Mouse (Mus musculus) forebrain, embryonic 13.5 days (tissue): ENCODE data around the gene Sfswap. TPM values are rescaled to one million over a fixed set of nuclear protein-coding genes. Genes with fewer than 3 reads are reported as not detected.
A peak's percentile ranks its signal among the peaks of the same experiment; 100 is the strongest.

Experiments used
- ATAC-seq: fragments of 200-750 bp; cut with Nextera tagmentation; 2 replicates; pipeline ENCODE4 v1.8.0; 2017
- H3K27ac ChIP-seq: fragments of 300-500 bp; sonication (generic); 2 replicates; pipeline ENCODE4 v1.5.1; 2015; ENCODE audit warnings: inconsistent platforms, mild to moderate bottlenecking, moderate library complexity
- H3K27me3 ChIP-seq: fragments of 300-500 bp; sonication (generic); 2 replicates; pipeline ENCODE4 v1.6.1; 2015; ENCODE audit warnings: mild to moderate bottlenecking, inconsistent platforms
- H3K36me3 ChIP-seq: fragments of 300-500 bp; sonication (generic); 2 replicates; pipeline ENCODE4 v1.6.1; 2015; ENCODE audit warnings: mild to moderate bottlenecking, inconsistent platforms; ENCODE audit not compliant: poor library complexity, severe bottlenecking
- H3K4me1 ChIP-seq: fragments of 300-500 bp; sonication (generic); 2 replicates; pipeline ENCODE4 v1.6.1; 2015; ENCODE audit warnings: inconsistent platforms
- H3K4me2 ChIP-seq: fragments of 300-500 bp; sonication (generic); 2 replicates; pipeline ENCODE4 v1.6.1; 2015; ENCODE audit warnings: inconsistent platforms, mild to moderate bottlenecking, moderate library complexity
- H3K4me3 ChIP-seq: fragments of 300-500 bp; sonication (generic); 2 replicates; pipeline ENCODE4 v1.5.1; 2015; ENCODE audit warnings: mild to moderate bottlenecking, inconsistent platforms
- H3K9ac ChIP-seq: fragments of 300-500 bp; sonication (generic); 2 replicates; pipeline ENCODE4 v1.6.1; 2015; ENCODE audit warnings: mild to moderate bottlenecking, inconsistent platforms
- H3K9me3 ChIP-seq: fragments of 300-500 bp; sonication (generic); replicated peaks from 2 replicates; pipeline ENCODE4 v1.6.1; 2016; ENCODE audit warnings: inconsistent platforms
- WGBS: fragments of 180-500 bp; shearing (Covaris S2); methylation state at CpG from one replicate; pipeline ENCODE4 v1.1.7; 2015; 5-methylcytosine and 5-hydroxymethylcytosine counted together
- polyA plus RNA-seq: library from polyadenylated mRNA; unstranded; fragments of >200 nt; fragmentation: Nextera tagmentation; extraction: Ambion mirVana; gene quantifications from 2 replicates; pipeline ENCODE4 v1.2.1, GENCODE M21; 2015

Sfswap gene
- polyA plus RNA-seq, 1 experiment from 2014 or later: 54.5 TPM

GRCm38 (mm10) chr5:129489879-129490278 is 11.1 kb upstream of the Sfswap start:
- no peaks in the 10 kb centered on the region for H3K27me3 ChIP-seq
- 44% methylated on average over 10 of the region's 10 CpGs for WGBS
- no peak for ATAC-seq
- no peak overlapping the region for H3K9ac ChIP-seq
- H3K27ac ChIP-seq: no peak overlapping the region
- H3K36me3 ChIP-seq: no peaks in the 10 kb centered on the region
- no peak overlapping the region for H3K4me2 ChIP-seq
- H3K9me3 ChIP-seq: no peaks in the 10 kb centered on the region
- H3K4me1 ChIP-seq: no peaks in the 10 kb centered on the region
- no peak overlapping the region for H3K4me3 ChIP-seq

GRCm38 (mm10) chr5:129501671-129502070 is 650 bp downstream of the Sfswap start:
- 0 out of 2 replicates have a peak, but pooled peaks have one; percentile 16 for ATAC-seq
- Histone ChIP-seq H3K9me3 (no peaks in the 10 kb centered on the region), H3K36me3 (peaks cover 28% of the 10 kb centered on the region), H3K27ac (peak overlapping the region; percentile 58; the same call in 1 of the 2 replicates), H3K4me1 (peaks cover 21% of the 10 kb centered on the region), H3K27me3 (peaks cover 5% of the 10 kb centered on the region), H3K9ac (peak overlapping the region; percentile 94), H3K4me2 (peak overlapping the region; percentile 98), H3K4me3 (peak overlapping the region; percentile 100)
- WGBS: under 1% methylated on average over 44 of the region's 44 CpGs

DNA sequence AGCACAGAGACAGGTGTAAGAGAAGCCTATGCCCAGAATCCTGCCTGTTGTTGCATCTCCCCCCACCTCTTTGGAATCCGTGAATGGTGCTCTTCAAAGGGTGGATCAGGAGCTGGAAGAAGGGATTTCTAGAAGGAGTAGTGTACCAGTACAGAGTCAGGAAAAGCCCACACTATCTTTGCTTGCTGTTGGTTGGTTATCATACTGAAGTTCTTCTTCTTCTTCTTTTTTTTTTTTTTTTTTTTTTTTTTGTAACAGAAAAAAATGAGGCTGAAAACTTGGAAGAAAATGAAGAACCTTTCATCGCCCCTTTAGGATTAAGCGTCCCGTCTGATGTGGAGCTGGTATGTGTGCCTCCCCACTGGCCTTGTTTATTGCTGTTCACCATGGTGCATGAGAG is 5.9 kb downstream of the Sfswap start:
- WGBS: 95% methylated on average over 4 of the region's 4 CpGs
- Histone ChIP-seq H3K4me3 (no peak overlapping the region), H3K27ac (no peak overlapping the region), H3K9ac (no peak overlapping the region), H3K27me3 (no peaks in the 10 kb centered on the region), H3K4me1 (peaks cover 14% of the 10 kb centered on the region), H3K36me3 (peaks cover 75% of the 10 kb centered on the region), H3K9me3 (no peaks in the 10 kb centered on the region), H3K4me2 (no peak overlapping the region)
- ATAC-seq: no peak

DNA sequence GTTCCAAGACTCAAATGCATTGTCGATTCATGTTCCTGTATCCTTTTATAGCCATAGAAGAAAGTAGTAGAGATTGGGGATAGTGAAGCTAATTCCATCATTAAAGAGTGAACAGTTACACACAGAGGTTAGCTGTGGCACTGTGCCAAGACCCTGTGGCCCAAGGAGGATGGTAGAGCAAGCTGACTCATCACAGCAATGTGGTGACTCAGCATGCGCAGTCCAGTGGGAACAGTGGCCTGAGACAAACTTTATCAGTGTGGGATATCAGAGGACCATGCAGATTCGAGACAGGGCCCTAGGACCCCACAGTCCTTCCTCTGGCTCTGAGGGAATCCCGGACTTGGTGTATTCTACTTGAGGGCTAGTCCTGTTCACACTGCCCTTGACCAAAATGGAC is 17.2 kb downstream of the Sfswap start:
- no peak overlapping the region for H3K27ac ChIP-seq
- H3K36me3 ChIP-seq: peaks cover 96% of the 10 kb centered on the region
- WGBS: 91% methylated on average over 4 of the region's 4 CpGs

GRCm38 (mm10) chr5:129518786-129519185 is 17.8 kb downstream of the Sfswap start:
- Histone ChIP-seq H3K36me3 (peaks cover 96% of the 10 kb centered on the region), H3K4me2 (no peak overlapping the region), H3K27ac (no peak overlapping the region), H3K9ac (no peak overlapping the region), H3K4me1 (no peaks in the 10 kb centered on the region), H3K27me3 (no peaks in the 10 kb centered on the region), H3K4me3 (no peak overlapping the region), H3K9me3 (no peaks in the 10 kb centered on the region)
- 84% methylated on average over 1 of the region's 1 CpGs for WGBS
- no peak for ATAC-seq

More for the DNA sequence above, 17.2 kb downstream of the Sfswap start:
- Histone ChIP-seq H3K4me3 (no peak overlapping the region), H3K27me3 (no peaks in the 10 kb centered on the region), H3K9ac (no peak overlapping the region), H3K4me1 (no peaks in the 10 kb centered on the region), H3K9me3 (no peaks in the 10 kb centered on the region), H3K4me2 (no peak overlapping the region)
- no peak for ATAC-seq

DNA sequence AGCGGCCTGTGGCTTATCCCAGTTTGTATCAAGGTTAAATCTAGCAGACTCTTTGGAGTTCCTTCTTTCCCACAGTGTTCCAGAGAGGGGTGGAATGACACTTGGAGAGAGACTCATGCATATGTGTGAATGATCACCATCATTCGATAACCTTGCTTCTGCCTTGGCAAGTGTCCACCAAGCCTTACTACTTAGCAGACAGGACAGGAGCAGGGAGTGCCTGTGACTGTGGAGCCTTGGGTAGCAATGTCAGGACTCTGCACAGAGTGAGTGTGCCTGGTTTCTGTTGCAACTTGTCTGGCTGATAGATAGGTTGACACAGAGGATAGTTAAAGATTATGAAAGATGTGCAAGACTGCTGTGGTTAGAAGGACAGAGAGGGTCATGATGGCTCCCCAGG is 18.6 kb downstream of the Sfswap start:
- Histone ChIP-seq H3K9me3 (no peaks in the 10 kb centered on the region), H3K4me1 (no peaks in the 10 kb centered on the region), H3K27me3 (no peaks in the 10 kb centered on the region), H3K9ac (no peak overlapping the region), H3K4me3 (no peak overlapping the region), H3K4me2 (no peak overlapping the region), H3K27ac (no peak overlapping the region), H3K36me3 (peaks cover 95% of the 10 kb centered on the region)
- 95% methylated on average over 2 of the region's 2 CpGs for WGBS
- no peak for ATAC-seq

- Histone ChIP-seq H3K36me3 (peaks cover 92% of the 10 kb centered on the region), H3K9me3 (no peaks in the 10 kb centered on the region), H3K27me3 (no peaks in the 10 kb centered on the region), H3K9ac (no peak overlapping the region), H3K27ac (no peak overlapping the region), H3K4me1 (no peaks in the 10 kb centered on the region), H3K4me3 (no peak overlapping the region), H3K4me2 (no peak overlapping the region)
- ATAC-seq: no peak
- 94% methylated on average over 7 of the region's 7 CpGs for WGBS
Observed at GRCm38 (mm10) chr5:129521501-129521900, 20.5 kb downstream of the Sfswap start.

GRCm38 (mm10) chr5:129521913-129522312 is 20.9 kb downstream of the Sfswap start:
- Histone ChIP-seq H3K4me1 (no peaks in the 10 kb centered on the region), H3K27me3 (no peaks in the 10 kb centered on the region), H3K9me3 (no peaks in the 10 kb centered on the region), H3K36me3 (peaks cover 92% of the 10 kb centered on the region), H3K4me3 (no peak overlapping the region), H3K4me2 (no peak overlapping the region), H3K9ac (no peak overlapping the region), H3K27ac (no peak overlapping the region)
- 86% methylated on average over 3 of the region's 3 CpGs for WGBS
- no peak for ATAC-seq

GRCm38 (mm10) chr5:129523166-129523565 is 22.1 kb downstream of the Sfswap start:
- H3K36me3 ChIP-seq: peaks cover 91% of the 10 kb centered on the region
- no peaks in the 10 kb centered on the region for H3K4me1 ChIP-seq
- no peak for ATAC-seq
- H3K4me3 ChIP-seq: no peak overlapping the region
- H3K4me2 ChIP-seq: no peak overlapping the region
- 83% methylated on average over 3 of the region's 3 CpGs for WGBS
- H3K27me3 ChIP-seq: no peaks in the 10 kb centered on the region
- no peak overlapping the region for H3K27ac ChIP-seq
- H3K9ac ChIP-seq: no peak overlapping the region
- H3K9me3 ChIP-seq: no peaks in the 10 kb centered on the region

DNA sequence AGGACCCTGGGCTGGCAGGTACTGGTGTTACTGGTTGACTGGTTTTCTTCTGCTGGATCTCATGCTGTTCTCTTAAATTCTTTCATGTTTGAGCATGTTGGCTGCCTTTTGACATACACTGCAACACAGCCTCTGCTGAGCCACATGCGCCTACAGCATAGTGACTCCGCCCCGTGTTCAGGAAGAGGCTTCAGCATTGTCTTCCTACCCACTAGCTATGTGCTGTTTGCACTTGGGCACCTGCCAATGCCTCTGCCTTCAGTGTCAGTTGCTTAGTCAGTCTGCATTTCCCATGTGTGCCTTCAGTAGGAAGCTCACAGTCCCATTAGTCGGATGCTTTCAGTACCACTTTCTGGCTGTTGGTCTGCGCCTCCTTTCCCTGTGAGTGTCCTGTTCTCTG is 23.7 kb downstream of the Sfswap start:
- Histone ChIP-seq H3K36me3 (peaks cover 89% of the 10 kb centered on the region), H3K9me3 (no peaks in the 10 kb centered on the region), H3K9ac (no peak overlapping the region), H3K4me1 (no peaks in the 10 kb centered on the region), H3K27ac (no peak overlapping the region), H3K4me3 (no peak overlapping the region), H3K27me3 (no peaks in the 10 kb centered on the region), H3K4me2 (no peak overlapping the region)
- ATAC-seq: no peak
- 91% methylated on average over 5 of the region's 5 CpGs for WGBS

- ATAC-seq: no peak
Observed at GRCm38 (mm10) chr5:129527162-129527561, 26.1 kb downstream of the Sfswap start.

GRCm38 (mm10) chr5:129529571-129529970 is 28.6 kb downstream of the Sfswap start:
- Histone ChIP-seq H3K9me3 (no peaks in the 10 kb centered on the region), H3K4me3 (no peak overlapping the region), H3K9ac (no peak overlapping the region), H3K4me1 (no peaks in the 10 kb centered on the region), H3K27me3 (no peaks in the 10 kb centered on the region), H3K27ac (no peak overlapping the region), H3K4me2 (no peak overlapping the region), H3K36me3 (peaks cover 89% of the 10 kb centered on the region)
- no peak for ATAC-seq
- WGBS: 73% methylated on average over 1 of the region's 1 CpGs

More at GRCm38 (mm10) chr5:129527162-129527561, 26.1 kb downstream of the Sfswap start:
- H3K27ac ChIP-seq: no peak overlapping the region
- H3K27me3 ChIP-seq: no peaks in the 10 kb centered on the region
- H3K4me2 ChIP-seq: no peak overlapping the region
- no peaks in the 10 kb centered on the region for H3K9me3 ChIP-seq
- no peak overlapping the region for H3K9ac ChIP-seq
- H3K4me1 ChIP-seq: no peaks in the 10 kb centered on the region
- no peak overlapping the region for H3K4me3 ChIP-seq
- 91% methylated on average over 5 of the region's 5 CpGs for WGBS
- peaks cover 87% of the 10 kb centered on the region for H3K36me3 ChIP-seq

DNA sequence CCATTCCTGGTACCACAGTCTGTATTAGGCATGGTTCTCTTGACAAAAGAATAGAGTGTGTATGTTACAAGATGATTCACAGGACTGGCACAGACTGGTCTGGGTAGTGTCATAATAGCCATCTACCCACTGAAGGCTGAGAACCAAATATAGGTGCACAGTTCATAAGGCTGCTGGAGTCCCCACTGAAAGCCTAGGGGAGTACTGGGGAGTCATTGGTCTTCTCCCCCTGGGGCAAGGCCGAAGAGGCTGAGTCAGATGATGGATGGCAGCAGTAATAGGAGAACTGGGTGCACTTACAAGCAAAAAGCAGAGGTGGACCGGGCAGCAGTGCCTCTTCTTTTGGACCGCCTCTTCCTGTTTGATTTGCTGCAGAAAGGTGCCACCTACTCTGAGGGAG is 32.7 kb downstream of the Sfswap start:
- Histone ChIP-seq H3K9ac (no peak overlapping the region), H3K27ac (no peak overlapping the region), H3K36me3 (peaks cover 69% of the 10 kb centered on the region), H3K9me3 (no peaks in the 10 kb centered on the region), H3K27me3 (no peaks in the 10 kb centered on the region), H3K4me2 (no peak overlapping the region), H3K4me3 (no peak overlapping the region), H3K4me1 (no peaks in the 10 kb centered on the region)
- no peak for ATAC-seq
- WGBS: 100% methylated on average over 3 of the region's 3 CpGs
